ENCODE assay signal across 12 mouse cellular contexts in genomic region chr8:83423032-83423825, GRCm38 (mm10). TPM values are rescaled to one million over a fixed set of nuclear protein-coding genes. Genes with fewer than 3 reads are reported as not detected.
DNase-seq lines count a peak whose midpoint lies in the region; ATAC-seq and TF ChIP-seq lines count a peak whose summit lies in the region.
"Had no signal": no experiment of that assay in that cellular context is flagged by ENCODE, and none has a peak within 500 bp of the region (broad histone marks: within the 10 kb centered on the region; RNA-seq: fewer than 3 reads in every experiment).

No protein-coding gene starts in this region.

- no peak for TF ChIP-seq CTCF in layer of hippocampus, adult 2 months (conservative IDR thresholded peaks at IDR 0.05)

- H3K27me3 ChIP-seq in intestine, embryonic 16.5 days (replicated peaks; ENCODE audit: control insufficient read depth, insufficient read depth, low read length): no peaks in the 10 kb centered on the region

- no peak overlapping the region for H3K9ac ChIP-seq in intestine, embryonic 16.5 days (ENCODE audit: low read depth, low read length)

- H3K4me1 ChIP-seq in intestine, embryonic 16.5 days (ENCODE audit: control insufficient read depth, insufficient read depth, low read length): no peaks in the 10 kb centered on the region

- no peak overlapping the region for H3K4me2 ChIP-seq in intestine, embryonic 16.5 days (ENCODE audit: low read depth, low read length)

- H3K9me3 ChIP-seq in intestine, embryonic 16.5 days (ENCODE audit: control insufficient read depth, low read length): no peaks in the 10 kb centered on the region
- H3K9me3 ChIP-seq: hindbrain, embryonic 10.5 days had no signal

- H3K4me3 ChIP-seq in layer of hippocampus, adult 2 months: no peak overlapping the region
- no peak overlapping the region for H3K4me3 ChIP-seq in intestine, embryonic 16.5 days (ENCODE audit: low read length)
- H3K4me3 ChIP-seq: hindbrain, embryonic 10.5 days had no signal

- H3K27ac ChIP-seq in layer of hippocampus, adult 2 months: peak overlapping the region; percentile 46; the same call in 1 of the 2 replicates
- no peak overlapping the region for H3K27ac ChIP-seq in intestine, embryonic 16.5 days (ENCODE audit: low read length)
- H3K27ac ChIP-seq: hindbrain, embryonic 10.5 days had no signal

- 77% methylated on average over 13 of the region's 13 CpGs for WGBS in intestine, embryonic 16.5 days

- no peaks in the 10 kb centered on the region for H3K36me3 ChIP-seq in intestine, embryonic 16.5 days (ENCODE audit: control insufficient read depth, insufficient read depth, low read length)
- H3K36me3 ChIP-seq: hindbrain, embryonic 10.5 days had no signal

- no peak for DNase-seq in layer of hippocampus, adult 2 months (ENCODE audit: low spot score in 2 of 2)
- DNase-seq in layer of hippocampus, postnatal 10 days (ENCODE audit: low spot score in 2 of 2): no peak
- peak; percentile 44 for DNase-seq in brain, adult 2 months (ENCODE audit: low read depth, low spot score)
- DNase-seq in kidney, postnatal 10 days: peak; percentile 21
- no peak for DNase-seq in urinary bladder, postnatal 25 days (ENCODE audit: low spot score)
- DNase-seq in layer of hippocampus, postnatal 25 days (ENCODE audit: extremely low spot score in 1 of 2, low spot score in 1 of 2): no peak

- ATAC-seq in megakaryocyte, adult 5-6 weeks (ENCODE audit: poor library complexity, severe bottlenecking): peak; percentile 56
- no peak; the same call in 1 of the 2 replicates for ATAC-seq in intestine, embryonic 16.5 days
- ATAC-seq: forebrain, embryonic 16.5 days; midbrain, embryonic 16.5 days had no signal

RNA-seq across cellular contexts. Expression of gene Clgn, which starts 33.6 kb away (rescaled TPM):
- total RNA-seq in layer of hippocampus, adult 2 months (2021): 1 to 10 TPM; 7.8 to 8.3 TPM
- total RNA-seq in layer of hippocampus, postnatal 10 days (2021): 10 to 100 TPM; 10.6 TPM
- total RNA-seq in megakaryocyte, adult 5-6 weeks (2015): 0.14 TPM in 1 of 2 replicates, not detected in the other
- total RNA-seq in megakaryocyte, adult 5-6 weeks (2017): not detected in 2 replicates
- 1 to 10 TPM; 8.2 to 9.1 TPM for total RNA-seq in layer of hippocampus, postnatal 25 days (2021)
- polyA plus RNA-seq in intestine, embryonic 16.5 days (2015; fragmentation: Nextera tagmentation; extraction: Ambion mirVana): 0.23 and 0.33 TPM in 2 replicates
- total RNA-seq: heart, adult 18-20 months had no signal

RNA-seq across cellular contexts. Expression of gene Scoc, which starts 35.0 kb away (rescaled TPM):
- total RNA-seq in layer of hippocampus, adult 2 months (2021): 100 to 1,000 TPM; 211 to 218 TPM
- total RNA-seq in layer of hippocampus, postnatal 10 days (2021): 100 to 1,000 TPM; 263 to 293 TPM
- total RNA-seq in megakaryocyte, adult 5-6 weeks (2015): 45.5 and 45.6 TPM in 2 replicates
- 18.8 TPM in 2 replicates for total RNA-seq in megakaryocyte, adult 5-6 weeks (2017)
- 100 to 1,000 TPM; 212 to 226 TPM for total RNA-seq in layer of hippocampus, postnatal 25 days (2021)
- polyA plus RNA-seq in intestine, embryonic 16.5 days (2015; fragmentation: Nextera tagmentation; extraction: Ambion mirVana): 99.2 and 106 TPM in 2 replicates

Comparison
In these comparisons a context has a peak if more than half of its experiments do, and no peak if none do; other contexts are left out.
1. DNase-seq: peak in brain, adult 2 months (single experiment) and kidney, postnatal 10 days (single experiment); none in layer of hippocampus, adult 2 months (0 of 2), layer of hippocampus, postnatal 10 days (0 of 2), urinary bladder, postnatal 25 days (single experiment) and layer of hippocampus, postnatal 25 days (0 of 2).
2. RNA of gene Clgn, which starts 33.6 kb away (total RNA-seq): 10.6 TPM in layer of hippocampus, postnatal 10 days, 8.2 to 9.1 TPM in layer of hippocampus, postnatal 25 days and 7.8 to 8.3 TPM in layer of hippocampus, adult 2 months; 0.14 TPM in megakaryocyte, adult 5-6 weeks; every median in the first group is over 4 times any median in the second.
3. RNA of gene Scoc, which starts 35.0 kb away (total RNA-seq): 263 to 293 TPM in layer of hippocampus, postnatal 10 days, 212 to 226 TPM in layer of hippocampus, postnatal 25 days and 211 to 218 TPM in layer of hippocampus, adult 2 months; 18.8 to 45.6 TPM in megakaryocyte, adult 5-6 weeks; every median in the first group is over 4 times any median in the second.